Mouse (Mus musculus): ENCODE measurements at regions not wholly inside any gene's neighbourhood (a gene's known extent, or its start where the extent isn't known, plus 50 kb on each side); places are given as distances from the start of the nearest gene placed in this dataset.
"Not testable (repeated sequence)": the region's sequence is repeated elsewhere in the genome, so short reads cannot be mapped to it uniquely, and the experiment has no call there.

DNA sequence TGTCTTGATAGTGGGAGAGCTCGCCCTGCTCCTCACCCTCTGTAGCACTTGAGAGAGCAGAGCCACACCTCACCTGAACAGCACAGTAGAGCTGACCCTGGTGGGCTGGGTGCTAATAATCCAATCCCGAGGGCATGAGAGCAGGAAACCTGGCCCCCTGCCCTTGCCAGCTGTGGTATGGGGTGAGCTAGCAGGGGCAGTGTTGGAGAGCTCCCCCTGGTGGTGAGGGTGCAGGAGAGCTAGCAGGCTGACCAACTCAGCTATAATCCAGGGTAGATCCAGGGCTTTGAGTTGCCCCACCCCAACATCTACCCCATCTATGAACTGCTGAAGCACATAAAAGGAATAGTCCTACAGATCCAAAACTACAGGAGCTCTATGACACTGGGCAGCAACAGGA is 153.9 kb upstream of the Zfp637 start:
- Histone ChIP-seq H3K27ac (ENCODE audit: low read length) (no peak overlapping the region), H3K9ac (ENCODE audit: low read length) (no peak overlapping the region), H3K4me1 (ENCODE audit: control insufficient read depth, insufficient read depth, low read length) (no peaks in the 10 kb centered on the region), H3K36me3 (ENCODE audit: control insufficient read depth, insufficient read depth, low read length) (no peaks in the 10 kb centered on the region), H3K4me3 (replicated peaks; ENCODE audit: low read length) (no peak overlapping the region), H3K4me2 (ENCODE audit: low read depth, low read length) (no peak overlapping the region), H3K27me3 (ENCODE audit: control insufficient read depth, insufficient read depth, low read length) (no peaks in the 10 kb centered on the region), H3K9me3 (replicated peaks; ENCODE audit: control insufficient read depth, low read length) (no peaks in the 10 kb centered on the region)
- 73% methylated on average over 2 of the region's 2 CpGs for WGBS
- ATAC-seq (ENCODE audit: insufficient read depth, low FRiP score): no peak

DNA sequence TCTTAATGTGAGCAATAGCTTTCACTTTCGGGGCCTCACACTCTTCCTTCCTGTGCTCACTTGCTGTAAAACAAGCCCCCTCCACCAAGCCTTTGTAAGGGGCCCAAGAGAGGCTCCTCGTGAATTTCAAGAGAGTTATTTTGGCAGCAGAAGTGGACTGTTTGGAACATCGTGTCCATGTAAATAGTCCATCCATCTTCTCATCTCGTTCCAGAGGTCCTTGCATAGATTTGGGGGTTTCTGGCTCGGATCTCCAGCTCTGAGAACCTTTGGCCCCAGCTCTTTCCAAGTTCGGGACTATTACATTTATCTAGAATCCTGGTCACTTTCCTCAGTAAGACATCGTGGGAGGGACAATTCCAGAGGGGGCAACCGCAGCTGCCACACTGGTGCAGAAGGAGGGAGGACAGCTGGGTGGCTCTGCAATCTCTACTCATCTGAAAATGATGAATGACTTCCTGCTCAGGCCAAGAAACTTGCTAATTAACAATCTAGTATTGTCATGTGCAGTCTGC is 152.3 kb upstream of the Zfp637 start:
- H3K4me1 ChIP-seq (ENCODE audit: control insufficient read depth, insufficient read depth, low read length): no peaks in the 10 kb centered on the region
- no peaks in the 10 kb centered on the region for H3K27me3 ChIP-seq (ENCODE audit: control insufficient read depth, insufficient read depth, low read length)
- H3K9ac ChIP-seq (ENCODE audit: low read length): no peak overlapping the region
- no peak overlapping the region for H3K27ac ChIP-seq (ENCODE audit: low read length)
- H3K9me3 ChIP-seq (replicated peaks; ENCODE audit: control insufficient read depth, low read length): no peaks in the 10 kb centered on the region
- no peak overlapping the region for H3K4me2 ChIP-seq (ENCODE audit: low read depth, low read length)
- peak; percentile 60 for ATAC-seq (ENCODE audit: insufficient read depth, low FRiP score)
- no peak overlapping the region for H3K4me3 ChIP-seq (replicated peaks; ENCODE audit: low read length)
- 37% methylated on average over 8 of the region's 8 CpGs for WGBS
- no peaks in the 10 kb centered on the region for H3K36me3 ChIP-seq (ENCODE audit: control insufficient read depth, insufficient read depth, low read length)

DNA sequence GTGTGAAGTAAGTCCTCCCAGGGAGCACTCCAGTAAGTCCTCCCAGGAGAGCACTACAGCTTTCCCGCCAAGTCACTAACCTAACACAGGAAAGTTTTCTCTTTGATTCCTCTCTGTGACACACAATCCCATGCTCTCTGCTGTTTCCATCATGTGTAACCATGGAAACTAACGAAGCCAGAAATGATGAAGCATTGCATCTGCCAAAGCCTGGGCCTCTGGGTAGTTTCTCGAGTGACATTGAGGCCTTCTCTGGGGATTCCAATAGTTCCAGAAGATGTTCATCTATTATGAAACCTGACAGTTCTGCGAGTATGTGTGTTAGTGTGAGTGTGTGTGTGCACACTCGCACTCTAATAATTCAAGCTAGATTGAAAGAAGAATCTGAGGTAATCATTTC is 140.7 kb upstream of the Zfp637 start:
- Histone ChIP-seq H3K36me3 (ENCODE audit: control insufficient read depth, insufficient read depth, low read length) (no peaks in the 10 kb centered on the region), H3K9me3 (replicated peaks; ENCODE audit: control insufficient read depth, low read length) (no peaks in the 10 kb centered on the region), H3K27ac (ENCODE audit: low read length) (no peak overlapping the region), H3K9ac (ENCODE audit: low read length) (no peak overlapping the region), H3K27me3 (ENCODE audit: control insufficient read depth, insufficient read depth, low read length) (no peaks in the 10 kb centered on the region), H3K4me2 (ENCODE audit: low read depth, low read length) (no peak overlapping the region), H3K4me1 (ENCODE audit: control insufficient read depth, insufficient read depth, low read length) (no peaks in the 10 kb centered on the region), H3K4me3 (replicated peaks; ENCODE audit: low read length) (no peak overlapping the region)
- no peak for ATAC-seq (ENCODE audit: insufficient read depth, low FRiP score)
- 62% methylated on average over 5 of the region's 5 CpGs for WGBS

DNA sequence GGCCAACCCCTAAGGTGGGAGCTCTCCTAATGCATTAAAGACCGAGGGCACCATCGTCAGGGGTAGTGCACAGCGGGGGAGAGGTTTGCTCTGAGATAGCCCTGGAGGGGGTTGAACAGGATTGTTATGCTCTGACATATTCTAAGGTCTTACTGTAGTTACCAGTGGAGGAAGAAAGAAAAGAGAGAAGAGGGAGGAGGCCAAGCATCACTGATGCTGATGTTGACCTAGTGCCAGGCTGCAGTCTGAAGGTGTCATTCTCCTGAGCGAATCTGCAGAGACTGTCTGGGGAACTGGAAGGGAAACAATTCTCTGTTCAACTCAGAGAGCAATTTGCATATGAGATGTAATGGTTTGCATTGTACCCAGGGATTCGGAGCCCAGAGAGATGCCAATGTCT is 139.4 kb upstream of the Zfp637 start:
- 93% methylated on average over 5 of the region's 5 CpGs for WGBS
- Histone ChIP-seq H3K4me3 (replicated peaks; ENCODE audit: low read length) (no peak overlapping the region), H3K4me1 (ENCODE audit: control insufficient read depth, insufficient read depth, low read length) (no peaks in the 10 kb centered on the region), H3K9ac (ENCODE audit: low read length) (no peak overlapping the region), H3K9me3 (replicated peaks; ENCODE audit: control insufficient read depth, low read length) (no peaks in the 10 kb centered on the region), H3K27me3 (ENCODE audit: control insufficient read depth, insufficient read depth, low read length) (no peaks in the 10 kb centered on the region), H3K4me2 (ENCODE audit: low read depth, low read length) (no peak overlapping the region), H3K27ac (ENCODE audit: low read length) (no peak overlapping the region), H3K36me3 (ENCODE audit: control insufficient read depth, insufficient read depth, low read length) (no peaks in the 10 kb centered on the region)
- no peak for ATAC-seq (ENCODE audit: insufficient read depth, low FRiP score)

DNA sequence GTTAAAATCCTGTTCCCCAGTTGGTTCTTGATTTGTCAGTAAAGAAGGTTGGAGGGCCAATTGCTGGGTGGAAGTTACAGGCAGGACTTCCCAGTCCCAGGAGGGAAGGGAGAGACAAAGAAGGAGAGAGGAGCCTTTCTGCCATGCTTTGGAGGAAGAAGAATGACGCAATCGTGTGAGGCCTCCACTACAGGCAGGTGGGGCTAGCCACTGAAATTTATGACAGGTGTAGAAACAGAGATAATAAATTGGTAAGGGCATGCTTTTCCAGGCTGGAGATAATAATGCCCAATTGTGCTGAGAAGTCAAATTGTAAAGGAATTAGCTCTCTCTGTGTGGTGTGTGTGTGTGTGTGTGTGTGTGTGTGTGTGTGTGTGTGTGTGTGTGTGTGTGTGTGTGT is 135.0 kb upstream of the Zfp637 start:
- no peak overlapping the region for H3K9ac ChIP-seq (ENCODE audit: low read length)
- no peak overlapping the region for H3K4me2 ChIP-seq (ENCODE audit: low read depth, low read length)
- H3K27ac ChIP-seq (ENCODE audit: low read length): no peak overlapping the region
- no peak for ATAC-seq (ENCODE audit: insufficient read depth, low FRiP score)
- H3K9me3 ChIP-seq (replicated peaks; ENCODE audit: control insufficient read depth, low read length): no peaks in the 10 kb centered on the region
- no peaks in the 10 kb centered on the region for H3K4me1 ChIP-seq (ENCODE audit: control insufficient read depth, insufficient read depth, low read length)
- no peak overlapping the region for H3K4me3 ChIP-seq (replicated peaks; ENCODE audit: low read length)
- H3K27me3 ChIP-seq (ENCODE audit: control insufficient read depth, insufficient read depth, low read length): no peaks in the 10 kb centered on the region
- 50% methylated on average over 2 of the region's 2 CpGs for WGBS
- H3K36me3 ChIP-seq (ENCODE audit: control insufficient read depth, insufficient read depth, low read length): no peaks in the 10 kb centered on the region

DNA sequence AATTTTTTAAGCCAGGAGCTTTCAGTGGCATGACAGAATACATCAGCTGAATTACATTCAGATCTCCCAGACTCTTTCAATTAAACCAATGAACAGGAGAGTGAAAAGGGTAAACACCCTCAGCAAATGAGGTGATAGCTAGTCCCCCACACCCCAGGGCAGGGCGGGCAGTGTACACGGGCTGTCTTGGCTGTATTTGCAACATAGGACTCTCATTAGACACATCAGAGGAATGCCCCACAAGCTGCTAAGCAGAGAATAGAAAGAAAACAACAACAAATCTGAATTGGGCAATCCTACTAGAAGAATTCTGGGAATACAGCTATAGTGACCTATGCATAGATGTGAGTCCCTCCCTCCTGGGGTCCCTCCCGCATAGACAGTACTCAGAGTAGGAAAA is 131.8 kb upstream of the Zfp637 start:
- Histone ChIP-seq H3K9ac (ENCODE audit: low read length) (no peak overlapping the region), H3K27me3 (ENCODE audit: control insufficient read depth, insufficient read depth, low read length) (no peaks in the 10 kb centered on the region), H3K4me2 (ENCODE audit: low read depth, low read length) (no peak overlapping the region), H3K9me3 (replicated peaks; ENCODE audit: control insufficient read depth, low read length) (no peaks in the 10 kb centered on the region), H3K27ac (ENCODE audit: low read length) (no peak overlapping the region), H3K36me3 (ENCODE audit: control insufficient read depth, insufficient read depth, low read length) (no peaks in the 10 kb centered on the region), H3K4me1 (ENCODE audit: control insufficient read depth, insufficient read depth, low read length) (no peaks in the 10 kb centered on the region), H3K4me3 (replicated peaks; ENCODE audit: low read length) (no peak overlapping the region)
- 49% methylated on average over 3 of the region's 3 CpGs for WGBS
- no peak for ATAC-seq (ENCODE audit: insufficient read depth, low FRiP score)

DNA sequence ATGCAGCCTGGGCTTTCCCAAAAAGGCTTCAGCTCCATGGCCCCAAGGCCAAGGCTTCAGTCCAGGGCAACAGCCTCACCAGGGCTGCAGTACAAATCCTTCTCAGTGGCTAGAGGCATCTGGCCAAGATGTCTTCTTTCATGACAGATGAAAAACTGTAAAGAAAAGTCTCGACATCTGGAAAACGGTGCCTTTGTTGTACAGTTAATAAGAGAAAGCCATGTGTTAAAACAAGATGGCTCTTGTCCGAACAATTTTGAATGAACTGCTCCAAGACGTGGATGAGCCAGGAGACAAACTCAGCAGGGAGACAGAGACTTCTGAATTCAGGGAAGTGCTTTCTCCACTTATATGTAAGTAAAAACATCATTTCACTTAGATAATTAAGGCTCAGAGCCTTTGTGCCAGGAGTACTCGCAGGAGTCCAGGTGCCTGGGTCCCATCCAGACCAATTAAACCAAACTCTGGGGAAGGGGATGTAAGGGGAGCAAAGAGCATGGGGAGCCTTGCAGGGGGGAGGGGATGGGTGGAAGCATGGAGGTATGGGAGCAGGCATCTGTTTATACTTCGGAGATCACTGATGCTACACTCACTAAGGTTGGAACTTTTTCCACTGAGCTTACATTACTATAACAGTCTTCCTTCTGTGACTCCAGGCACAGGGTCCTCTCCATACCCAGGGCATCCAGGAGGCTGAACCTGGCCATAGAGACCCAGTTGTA is 125.8 kb upstream of the Zfp637 start:
- no peak overlapping the region for H3K4me3 ChIP-seq (replicated peaks; ENCODE audit: low read length)
- H3K9me3 ChIP-seq (replicated peaks; ENCODE audit: control insufficient read depth, low read length): no peaks in the 10 kb centered on the region
- H3K4me1 ChIP-seq (ENCODE audit: control insufficient read depth, insufficient read depth, low read length): 0 out of 2 replicates have a peak, but pooled peaks cover 2% of the 10 kb centered on the region
- H3K36me3 ChIP-seq (ENCODE audit: control insufficient read depth, insufficient read depth, low read length): no peaks in the 10 kb centered on the region
- no peak overlapping the region for H3K9ac ChIP-seq (ENCODE audit: low read length)
- H3K27ac ChIP-seq (ENCODE audit: low read length): no peak overlapping the region
- no peak overlapping the region for H3K4me2 ChIP-seq (ENCODE audit: low read depth, low read length)
- no peaks in the 10 kb centered on the region for H3K27me3 ChIP-seq (ENCODE audit: control insufficient read depth, insufficient read depth, low read length)
- 68% methylated on average over 6 of the region's 6 CpGs for WGBS
- no peak for ATAC-seq (ENCODE audit: insufficient read depth, low FRiP score)

DNA sequence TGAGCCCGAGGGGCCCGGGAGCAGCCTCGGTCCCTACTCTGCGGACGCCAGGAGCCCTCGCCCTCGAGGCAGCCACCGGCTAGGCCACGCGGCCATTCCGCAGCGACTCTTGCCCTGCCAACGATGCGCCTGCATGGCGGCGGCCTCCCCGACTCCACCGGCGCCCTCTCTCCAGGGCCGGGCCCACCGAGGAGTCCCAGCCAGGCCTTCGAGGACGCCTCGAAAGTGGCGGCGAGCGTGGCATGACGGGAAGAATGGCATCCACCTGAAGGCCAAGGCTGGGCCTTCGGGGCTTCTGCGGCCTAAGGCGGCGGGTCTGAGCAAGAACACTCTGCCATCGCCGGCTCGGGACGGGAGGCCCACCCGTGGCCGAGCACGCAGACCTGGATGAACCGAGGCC is 124.6 kb upstream of the Zfp637 start:
- not testable (repeated sequence) for H3K9ac ChIP-seq (ENCODE audit: low read length); H3K9me3 ChIP-seq (replicated peaks; ENCODE audit: control insufficient read depth, low read length); H3K4me1 ChIP-seq (ENCODE audit: control insufficient read depth, insufficient read depth, low read length); H3K4me2 ChIP-seq (ENCODE audit: low read depth, low read length); H3K36me3 ChIP-seq (ENCODE audit: control insufficient read depth, insufficient read depth, low read length); H3K27me3 ChIP-seq (ENCODE audit: control insufficient read depth, insufficient read depth, low read length); H3K4me3 ChIP-seq (replicated peaks; ENCODE audit: low read length); H3K27ac ChIP-seq (ENCODE audit: low read length); ATAC-seq (ENCODE audit: insufficient read depth, low FRiP score)
- WGBS: 100% methylated on average over 3 of the region's 40 CpGs

DNA sequence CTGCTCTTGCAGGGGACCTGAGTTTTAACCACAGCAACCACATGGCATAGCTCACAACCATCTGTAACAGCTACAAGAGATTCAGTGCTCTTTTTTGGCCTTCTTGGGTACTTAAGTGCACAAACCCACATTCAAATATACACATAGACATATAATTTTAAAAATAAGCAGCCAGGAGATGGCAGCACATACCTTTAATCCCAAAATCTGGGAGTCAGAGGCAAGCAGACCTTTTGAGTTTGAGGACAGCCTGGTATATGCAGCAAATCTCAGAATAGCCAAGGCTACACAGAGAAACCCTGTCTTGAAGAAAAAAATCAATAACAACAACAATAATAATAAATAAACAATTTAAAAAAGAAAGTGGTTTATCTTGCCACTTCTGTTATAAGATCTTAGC is 88.6 kb upstream of the Zfp637 start:
- not testable (repeated sequence) for H3K9ac ChIP-seq (ENCODE audit: low read length); ATAC-seq (ENCODE audit: insufficient read depth, low FRiP score)

More for the DNA sequence above, 88.6 kb upstream of the Zfp637 start:
- H3K9me3 ChIP-seq (replicated peaks; ENCODE audit: control insufficient read depth, low read length); H3K36me3 ChIP-seq (ENCODE audit: control insufficient read depth, insufficient read depth, low read length); H3K27ac ChIP-seq (ENCODE audit: low read length); H3K27me3 ChIP-seq (ENCODE audit: control insufficient read depth, insufficient read depth, low read length); H3K4me1 ChIP-seq (ENCODE audit: control insufficient read depth, insufficient read depth, low read length); H3K4me2 ChIP-seq (ENCODE audit: low read depth, low read length); H3K4me3 ChIP-seq (replicated peaks; ENCODE audit: low read length): not testable (repeated sequence)
